Mouse (Mus musculus) kidney, postnatal 10 days (tissue): ENCODE measurements around the gene Cyp2c39.
"Not testable (repeated sequence)": the region's sequence is repeated elsewhere in the genome, so short reads cannot be mapped to it uniquely, and the experiment has no call there.

Source experiments
- DNase-seq: peaks from one replicate; pipeline ENCODE4 v3.0.0; 2021; ENCODE audit warnings: mixed read lengths

The Cyp2c39 gene

GRCm38 (mm10) chr19:39510534-39510933, at the start of gene Cyp2c39:
Cyp2c39 (plus strand) TSS chr19:39510862.
- DNase-seq: no peak

GRCm38 (mm10) chr19:39462941-39463340, 47.7 kb upstream of the Cyp2c39 start, which contains the start of gene Cyp2c38:
Cyp2c38 (minus strand) TSS chr19:39463075.
- DNase-seq: no peak

- no peak for DNase-seq
Measured at GRCm38 (mm10) chr19:39463923-39464322, 46.7 kb upstream of the Cyp2c39 start.

- not testable (repeated sequence) for DNase-seq
Measured at GRCm38 (mm10) chr19:39483961-39484360, 26.7 kb upstream of the Cyp2c39 start.

GRCm38 (mm10) chr19:39506341-39506740, 4.3 kb upstream of the Cyp2c39 start:
- no peak for DNase-seq

- no peak for DNase-seq
Measured at GRCm38 (mm10) chr19:39509533-39509932, 1.1 kb upstream of the Cyp2c39 start.
